Mouse (Mus musculus): ENCODE measurements around the gene Pald1.

DNA sequence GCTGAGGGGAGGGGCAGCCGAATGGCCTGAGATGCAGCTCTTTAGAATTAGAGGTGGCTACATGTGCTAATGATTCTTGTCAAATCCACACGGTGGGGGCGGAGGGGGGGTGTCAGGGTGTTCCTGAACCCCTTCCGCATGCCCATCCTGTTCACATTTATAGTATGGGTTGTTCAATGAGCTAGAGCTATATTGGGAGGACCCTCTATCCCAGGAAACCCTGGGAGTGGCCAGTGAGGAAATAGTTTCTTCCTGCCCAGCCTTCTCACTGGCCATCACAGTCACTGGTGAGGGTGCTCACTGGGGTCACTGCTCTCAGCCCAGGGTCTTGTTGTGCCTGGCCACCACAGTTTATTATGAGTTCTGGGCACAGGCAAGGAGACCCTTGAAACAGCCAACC, 36.7 kb upstream of the Pald1 start:
- TF ChIP-seq CTCF (IDR thresholded peaks at IDR 0.05; ENCODE audit: extremely low read depth, insufficient read length, insufficient replicate concordance, low read depth, low read length) (no peak), POLR2A (IDR thresholded peaks at IDR 0.05; ENCODE audit: low read depth, low read length) (no peak)
